Mouse (Mus musculus) embryo, embryonic 11.5 days (tissue): ENCODE measurements around the gene 4921517D22Rik.

Source experiments
- DNase-seq: peaks from one replicate; pipeline ENCODE4 v3.0.0-alpha.2; 2012; ENCODE audit warnings: low read depth, low spot score

Gene 4921517D22Rik

GRCm38 (mm10) chr13:59661387-59661786 is 32.5 kb downstream of the 4921517D22Rik start:
- DNase-seq, result no peak

GRCm38 (mm10) chr13:59660371-59660770 is 33.5 kb downstream of the 4921517D22Rik start:
- DNase-seq, result no peak

GRCm38 (mm10) chr13:59657781-59658180 is 36.1 kb downstream of the 4921517D22Rik start:
- DNase-seq, result no peak

GRCm38 (mm10) chr13:59656975-59657388 is 36.9 kb downstream of the 4921517D22Rik start:
- DNase-seq, result no peak

GRCm38 (mm10) chr13:59656316-59656832 is 37.5 kb downstream of the 4921517D22Rik start:
- no peak for DNase-seq

- DNase-seq, result no peak
Observed at GRCm38 (mm10) chr13:59655718-59656315, 38.1 kb downstream of the 4921517D22Rik start.

GRCm38 (mm10) chr13:59654465-59654864 is 39.4 kb downstream of the 4921517D22Rik start:
- no peak for DNase-seq

GRCm38 (mm10) chr13:59653136-59653535 is 40.8 kb downstream of the 4921517D22Rik start:
- no peak for DNase-seq

GRCm38 (mm10) chr13:59652651-59653050 is 41.3 kb downstream of the 4921517D22Rik start:
- DNase-seq, result no peak

- no peak for DNase-seq
Observed at GRCm38 (mm10) chr13:59649781-59650180, 44.1 kb downstream of the 4921517D22Rik start.

GRCm38 (mm10) chr13:59648598-59648997 is 45.3 kb downstream of the 4921517D22Rik start:
- no peak for DNase-seq

GRCm38 (mm10) chr13:59647484-59647883 is 46.4 kb downstream of the 4921517D22Rik start:
- no peak for DNase-seq

- DNase-seq, result no peak
Observed at GRCm38 (mm10) chr13:59646674-59647244, 47.1 kb downstream of the 4921517D22Rik start.

GRCm38 (mm10) chr13:59645491-59645890 is 48.4 kb downstream of the 4921517D22Rik start:
- DNase-seq, result no peak

GRCm38 (mm10) chr13:59642818-59643217 is 51.1 kb downstream of the 4921517D22Rik start:
- no peak for DNase-seq

- no peak for DNase-seq
Observed at GRCm38 (mm10) chr13:59640178-59640440, 53.8 kb downstream of the 4921517D22Rik start.

- DNase-seq, result no peak
Observed at GRCm38 (mm10) chr13:59639368-59640177, 54.3 kb downstream of the 4921517D22Rik start.

GRCm38 (mm10) chr13:59637800-59638199 is 56.1 kb downstream of the 4921517D22Rik start:
- no peak for DNase-seq
